Mouse (Mus musculus) ES-E14 (cell line): ENCODE results near the gene Hivep3. TPM values are rescaled to one million over a fixed set of nuclear protein-coding genes. Genes with fewer than 3 reads are reported as not detected.

Experiments
- DNase-seq: peaks from one replicate; pipeline ENCODE4 v3.0.0-alpha.2; 2013; ENCODE audit warnings: low read depth, low spot score
- H3K27ac ChIP-seq: 2 replicates; pipeline ENCODE4 v1.5.1; 2012; ENCODE audit warnings: low read depth, mild to moderate bottlenecking, low read length, moderate library complexity, mixed read lengths; ENCODE audit not compliant: poor library complexity, insufficient read depth, severe bottlenecking
- H3K36me3 ChIP-seq: 2 replicates; pipeline ENCODE4 v1.6.1; 2012; ENCODE audit warnings: mild to moderate bottlenecking, low read length, moderate library complexity, mixed read lengths; ENCODE audit not compliant: control insufficient read depth, poor library complexity, insufficient read depth, severe bottlenecking
- H3K4me1 ChIP-seq, 2 experiments: fragments of 150-350 bp in 1 of 2; sonication (generic) in 1 of 2; 2 replicates each; pipeline ENCODE4 v1.6.1; 2012; ENCODE audit warnings: low read length in 2 of 2, mild to moderate bottlenecking in 1 of 2, mixed read lengths in 1 of 2; ENCODE audit not compliant: control insufficient read depth in 2 of 2, insufficient read depth in 2 of 2, poor library complexity in 1 of 2
- H3K4me3 ChIP-seq, 2 experiments: fragments of 150-350 bp in 1 of 2; sonication (generic) in 1 of 2; 2 replicates each; pipeline ENCODE4 v1.5.1; 2012; ENCODE audit warnings: low read length in 2 of 2, low read depth in 1 of 2, mild to moderate bottlenecking in 1 of 2, mixed read lengths in 1 of 2; ENCODE audit not compliant: insufficient read depth in 1 of 2, poor library complexity in 1 of 2, severe bottlenecking in 1 of 2
- H3K9ac ChIP-seq: 2 replicates; pipeline ENCODE4 v1.6.1; 2012; ENCODE audit warnings: low read depth, mild to moderate bottlenecking, low read length, mixed read lengths; ENCODE audit not compliant: poor library complexity, insufficient read depth, severe bottlenecking
- H3K9me3 ChIP-seq: fragments of 150-350 bp; sonication (generic); 2 replicates; pipeline ENCODE4 v1.6.1; 2012; ENCODE audit warnings: low read depth, mild to moderate bottlenecking, low read length; ENCODE audit not compliant: control insufficient read depth, insufficient read depth
- CHD2 ChIP-seq: IDR thresholded peaks from 2 replicates; pipeline ENCODE4 v1.6.1; 2014; ENCODE audit warnings: mild to moderate bottlenecking, low read depth, low read length, inconsistent platforms
- HCFC1 ChIP-seq: IDR thresholded peaks from 2 replicates; pipeline ENCODE4 v1.6.1; 2012; ENCODE audit warnings: low read length, inconsistent platforms, borderline replicate concordance; ENCODE audit not compliant: insufficient read depth
- MAFK ChIP-seq: IDR thresholded peaks from 2 replicates; pipeline ENCODE4 v1.6.1; 2014; ENCODE audit warnings: mild to moderate bottlenecking, low read depth, low read length, inconsistent platforms; ENCODE audit not compliant: insufficient read depth
- ZC3H11A ChIP-seq: IDR thresholded peaks from 2 replicates; pipeline ENCODE4 v1.6.1; 2012; ENCODE audit warnings: low read depth, mild to moderate bottlenecking, inconsistent platforms, low read length, borderline replicate concordance
- ZNF384 ChIP-seq: IDR thresholded peaks from 2 replicates; pipeline ENCODE4 v1.6.1; 2012; ENCODE audit warnings: low read depth, low read length, inconsistent platforms
- in situ Hi-C, 2 experiments: fragments of 600-800 bp; cut with MboI; formaldehyde crosslinking; loops; one replicate each; pipeline ENCODE4 v1.15.1; 2025; ENCODE audit warnings: low sequenced_read_pairs in 2 of 2, inconsistent platforms in 1 of 2; ENCODE audit not compliant: unreplicated experiment in 2 of 2
- total RNA-seq: library from RNA; depleted of rRNA; stranded (reverse); fragments of 300-350 nt; gene quantifications from 2 replicates; pipeline ENCODE4 v1.2.3, GENCODE M21; 2012

Gene Hivep3
- total RNA-seq, 1 experiment = 1.4 TPM

- no peak for DNase-seq
- in situ Hi-C loops = no loop called here
Measured at GRCm38 (mm10) chr4:119812775-119813174, 79.2 kb downstream of the Hivep3 start.

GRCm38 (mm10) chr4:119813500-119814184, 80.1 kb downstream of the Hivep3 start:
- no peaks in the 10 kb centered on the region for H3K9me3 ChIP-seq
- DNase-seq = no peak
- TF ChIP-seq MAFK = no peak
- no peak for TF ChIP-seq ZNF384
- no peak for TF ChIP-seq HCFC1
- no peak for TF ChIP-seq CHD2
- TF ChIP-seq ZC3H11A = no peak
- H3K36me3 ChIP-seq = no peaks in the 10 kb centered on the region
- H3K9ac ChIP-seq = no peak overlapping the region
- H3K4me1 ChIP-seq = peaks cover 15 to 31% of the 10 kb centered on the region in 2 experiments
- H3K27ac ChIP-seq = no peak overlapping the region
- H3K4me3 ChIP-seq = no peak overlapping the region
- in situ Hi-C loops = no loop called here

More at GRCm38 (mm10) chr4:119812775-119813174, 79.2 kb downstream of the Hivep3 start:
- no peak overlapping the region for H3K9ac ChIP-seq
- H3K9me3 ChIP-seq = no peaks in the 10 kb centered on the region
- no peaks in the 10 kb centered on the region for H3K36me3 ChIP-seq
- no peak overlapping the region for H3K27ac ChIP-seq
- no peak overlapping the region for H3K4me3 ChIP-seq
- TF ChIP-seq CHD2 (no peak), HCFC1 (no peak), ZC3H11A (no peak), MAFK (no peak), ZNF384 (no peak)
- peaks cover 15 to 31% of the 10 kb centered on the region in 2 experiments for H3K4me1 ChIP-seq

GRCm38 (mm10) chr4:119814185-119815132, 80.9 kb downstream of the Hivep3 start:
- in situ Hi-C loops = no loop called here
- peak overlapping the region; percentile 71 for H3K9ac ChIP-seq
- no peak for DNase-seq
- TF ChIP-seq ZC3H11A (no peak), ZNF384 (peak; percentile 94)
- H3K9me3 ChIP-seq = no peaks in the 10 kb centered on the region
- H3K4me3 ChIP-seq = peak overlapping the region; percentile 53 to 77
- no peaks in the 10 kb centered on the region for H3K36me3 ChIP-seq
- peaks cover 15 to 30% of the 10 kb centered on the region in 2 experiments for H3K4me1 ChIP-seq
- no peak overlapping the region for H3K27ac ChIP-seq

DNA sequence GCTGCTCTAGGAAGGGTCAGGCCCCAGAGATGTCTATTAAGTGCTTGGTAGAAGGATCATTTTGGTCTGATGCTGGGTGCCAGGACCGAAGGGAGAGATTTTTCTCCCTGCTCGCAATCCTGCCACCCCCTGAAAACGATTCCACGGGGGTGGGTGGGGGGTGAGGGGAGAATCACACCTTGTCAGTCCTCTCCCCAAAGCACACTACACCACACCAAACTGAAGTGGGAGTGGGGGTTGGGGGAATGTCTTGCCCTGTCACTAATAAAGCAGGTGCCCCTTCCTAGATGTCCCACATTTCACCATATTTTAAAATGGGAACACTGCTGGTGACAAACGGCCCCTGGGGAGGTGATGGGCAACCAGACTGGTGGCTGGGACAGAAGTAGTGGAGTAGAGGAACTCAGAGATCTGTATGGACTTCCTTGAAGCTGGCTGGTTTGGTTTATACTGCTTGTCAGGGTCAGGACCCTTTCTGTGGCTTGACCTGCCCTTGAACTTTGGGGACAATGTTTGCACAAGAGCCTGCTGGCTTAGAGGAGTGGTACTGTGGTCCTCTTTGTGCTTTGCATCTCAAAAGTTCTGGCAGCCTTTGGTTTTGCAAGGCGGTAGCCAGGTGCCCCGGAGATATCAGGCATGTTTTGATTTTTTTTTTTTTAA, 81.7 kb downstream of the Hivep3 start:
- Histone ChIP-seq H3K9ac (peak overlapping the region; percentile 71), H3K36me3 (no peaks in the 10 kb centered on the region), H3K4me1 (peaks cover 15 to 30% of the 10 kb centered on the region in 2 experiments), H3K9me3 (no peaks in the 10 kb centered on the region), H3K27ac (no peak overlapping the region), H3K4me3 (peak overlapping the region; percentile 53 to 77)
- in situ Hi-C loops = no loop called here
- TF ChIP-seq MAFK = no peak
- no peak for TF ChIP-seq CHD2
- no peak for TF ChIP-seq HCFC1
- peak; percentile 90 for TF ChIP-seq ZNF384
- TF ChIP-seq ZC3H11A = no peak
- DNase-seq = peak; percentile 64
